Mouse (Mus musculus): ENCODE measurements around the gene Rbm17. TPM values are rescaled to one million over a fixed set of nuclear protein-coding genes. Genes with fewer than 3 reads are reported as not detected.
A peak's percentile ranks its signal among the peaks of the same experiment; 100 is the strongest.
"Not testable (repeated sequence)": the region's sequence is repeated elsewhere in the genome, so short reads cannot be mapped to it uniquely, and the experiment has no call there.

The Rbm17 gene
- polyA plus RNA-seq, 1 experiment from 2014 or later, result 76.9 TPM

- DNase-seq, result no peak
- no peak for ATAC-seq (ENCODE audit: low read depth)
- H3K27me3 ChIP-seq, result no peaks in the 10 kb centered on the region
- H3K9me3 ChIP-seq (replicated peaks), result no peaks in the 10 kb centered on the region
- no peak within 1 kb of the TSS for H3K4me2 ChIP-seq
- H3K27ac ChIP-seq, result no peak within 1 kb of the TSS
- no peak within 1 kb of the TSS for H3K4me3 ChIP-seq (replicated peaks)
- no peaks in the 10 kb centered on the region for H3K36me3 ChIP-seq
- no peak within 1 kb of the TSS for H3K9ac ChIP-seq
- 71% methylated on average over 5 of the region's 5 CpGs for WGBS (ENCODE audit: insufficient replicate concordance)
- H3K4me1 ChIP-seq (replicated peaks), result no peaks in the 10 kb centered on the region
These were observed 21.9 kb upstream of the Rbm17 start, which contains the start of gene Gm17490 for GRCm38 (mm10) chr2:11625890-11626289. Gene Gm17490, minus strand, starts transcription at chr2:11626264.

- ATAC-seq (ENCODE audit: low read depth), result no peak
- no peak for DNase-seq
- no peak overlapping the region for H3K4me2 ChIP-seq
- H3K9me3 ChIP-seq (replicated peaks), result no peaks in the 10 kb centered on the region
- H3K27ac ChIP-seq, result no peak overlapping the region
- no peak overlapping the region for H3K4me3 ChIP-seq (replicated peaks)
- no peaks in the 10 kb centered on the region for H3K36me3 ChIP-seq
- no peaks in the 10 kb centered on the region for H3K27me3 ChIP-seq
- no peak overlapping the region for H3K9ac ChIP-seq
- WGBS (ENCODE audit: insufficient replicate concordance), result 65% methylated on average over 2 of the region's 2 CpGs
- H3K4me1 ChIP-seq (replicated peaks), result no peaks in the 10 kb centered on the region
These were observed 19.8 kb upstream of the Rbm17 start for GRCm38 (mm10) chr2:11623726-11624125.

- Histone ChIP-seq H3K4me2 (no peak overlapping the region), H3K36me3 (no peaks in the 10 kb centered on the region), H3K9ac (no peak overlapping the region), H3K4me3 (replicated peaks) (no peak overlapping the region), H3K27ac (no peak overlapping the region), H3K4me1 (replicated peaks) (no peaks in the 10 kb centered on the region), H3K27me3 (no peaks in the 10 kb centered on the region), H3K9me3 (replicated peaks) (no peaks in the 10 kb centered on the region)
- DNase-seq (no peak), ATAC-seq (ENCODE audit: low read depth) (no peak)
- WGBS (ENCODE audit: insufficient replicate concordance), result 68% methylated on average over 8 of the region's 8 CpGs
These were observed 19.2 kb upstream of the Rbm17 start for GRCm38 (mm10) chr2:11623173-11623572.

- no peak for ATAC-seq (ENCODE audit: low read depth)
- H3K4me3 ChIP-seq (replicated peaks), result no peak overlapping the region
- 53% methylated on average over 2 of the region's 2 CpGs for WGBS (ENCODE audit: insufficient replicate concordance)
- no peak for DNase-seq
- no peaks in the 10 kb centered on the region for H3K36me3 ChIP-seq
- H3K9me3 ChIP-seq (replicated peaks), result no peaks in the 10 kb centered on the region
- no peak overlapping the region for H3K9ac ChIP-seq
- no peaks in the 10 kb centered on the region for H3K27me3 ChIP-seq
- no peak overlapping the region for H3K4me2 ChIP-seq
- no peak overlapping the region for H3K27ac ChIP-seq
- H3K4me1 ChIP-seq (replicated peaks), result no peaks in the 10 kb centered on the region
These were observed 15.6 kb upstream of the Rbm17 start for GRCm38 (mm10) chr2:11619598-11619997.

- WGBS (ENCODE audit: insufficient replicate concordance), result 66% methylated on average over 9 of the region's 9 CpGs
- Histone ChIP-seq H3K27me3 (no peaks in the 10 kb centered on the region), H3K36me3 (no peaks in the 10 kb centered on the region), H3K4me2 (no peak overlapping the region), H3K9ac (no peak overlapping the region), H3K4me1 (replicated peaks) (no peaks in the 10 kb centered on the region), H3K4me3 (replicated peaks) (no peak overlapping the region), H3K9me3 (replicated peaks) (no peaks in the 10 kb centered on the region), H3K27ac (no peak overlapping the region)
- ATAC-seq (ENCODE audit: low read depth) (no peak), DNase-seq (no peak)
These were observed 12.9 kb upstream of the Rbm17 start for GRCm38 (mm10) chr2:11616846-11617245.

GRCm38 (mm10) chr2:11612939-11613338, 9.0 kb upstream of the Rbm17 start:
- not testable (repeated sequence) for H3K9ac ChIP-seq; DNase-seq; H3K4me2 ChIP-seq; ATAC-seq (ENCODE audit: low read depth); H3K4me1 ChIP-seq (replicated peaks); H3K27ac ChIP-seq; H3K27me3 ChIP-seq; H3K36me3 ChIP-seq; H3K4me3 ChIP-seq (replicated peaks); H3K9me3 ChIP-seq (replicated peaks)
- WGBS (ENCODE audit: insufficient replicate concordance), result 67% methylated on average over 6 of the region's 6 CpGs

- WGBS (ENCODE audit: insufficient replicate concordance), result 59% methylated on average over 4 of the region's 4 CpGs
- H3K27me3 ChIP-seq; H3K9me3 ChIP-seq (replicated peaks); H3K4me3 ChIP-seq (replicated peaks); ATAC-seq (ENCODE audit: low read depth); H3K9ac ChIP-seq; H3K4me1 ChIP-seq (replicated peaks); H3K27ac ChIP-seq; H3K4me2 ChIP-seq; DNase-seq; H3K36me3 ChIP-seq: not testable (repeated sequence)
These were observed 2.8 kb upstream of the Rbm17 start for GRCm38 (mm10) chr2:11606718-11607117.

GRCm38 (mm10) chr2:11604911-11605310, 958 bp upstream of the Rbm17 start:
- H3K4me3 ChIP-seq (replicated peaks), result no peak overlapping the region
- H3K36me3 ChIP-seq, result peaks cover 11% of the 10 kb centered on the region
- H3K27me3 ChIP-seq, result no peaks in the 10 kb centered on the region
- H3K9me3 ChIP-seq (replicated peaks), result no peaks in the 10 kb centered on the region
- no peak for ATAC-seq (ENCODE audit: low read depth)
- no peak for DNase-seq
- no peak overlapping the region for H3K4me2 ChIP-seq
- no peak overlapping the region for H3K27ac ChIP-seq
- H3K9ac ChIP-seq, result no peak overlapping the region
- peaks cover 20% of the 10 kb centered on the region for H3K4me1 ChIP-seq (replicated peaks)

- Histone ChIP-seq H3K9ac (peak overlapping the region; percentile 91), H3K27me3 (no peaks in the 10 kb centered on the region), H3K4me2 (peak overlapping the region; percentile 87), H3K4me1 (replicated peaks) (peaks cover 20% of the 10 kb centered on the region), H3K9me3 (replicated peaks) (no peaks in the 10 kb centered on the region), H3K36me3 (peaks cover 30% of the 10 kb centered on the region), H3K4me3 (replicated peaks) (peak overlapping the region; percentile 93), H3K27ac (peak overlapping the region; percentile 44)
- peak; percentile 90 for DNase-seq
- ATAC-seq (ENCODE audit: low read depth), result peak; percentile 98
- WGBS (ENCODE audit: insufficient replicate concordance), result under 1% methylated on average over 71 of the region's 78 CpGs
These were observed 1.2 kb downstream of the Rbm17 start for GRCm38 (mm10) chr2:11602506-11603489.

GRCm38 (mm10) chr2:11601795-11602194, 2.2 kb downstream of the Rbm17 start:
- DNase-seq, result no peak
- Histone ChIP-seq H3K36me3 (peaks cover 40% of the 10 kb centered on the region), H3K4me1 (replicated peaks) (peaks cover 20% of the 10 kb centered on the region), H3K4me3 (replicated peaks) (peak overlapping the region; percentile 93), H3K9me3 (replicated peaks) (no peaks in the 10 kb centered on the region), H3K9ac (peak overlapping the region; percentile 91), H3K4me2 (peak overlapping the region; percentile 87), H3K27ac (no peak overlapping the region), H3K27me3 (no peaks in the 10 kb centered on the region)
- no peak for ATAC-seq (ENCODE audit: low read depth)
- 63% methylated on average over 6 of the region's 6 CpGs for WGBS (ENCODE audit: insufficient replicate concordance)

- Histone ChIP-seq H3K4me1 (replicated peaks) (peaks cover 20% of the 10 kb centered on the region), H3K4me3 (replicated peaks) (no peak overlapping the region), H3K27ac (no peak overlapping the region), H3K9ac (no peak overlapping the region), H3K27me3 (no peaks in the 10 kb centered on the region), H3K9me3 (replicated peaks) (no peaks in the 10 kb centered on the region), H3K36me3 (peaks cover 70% of the 10 kb centered on the region), H3K4me2 (no peak overlapping the region)
- 88% methylated on average over 7 of the region's 7 CpGs for WGBS (ENCODE audit: insufficient replicate concordance)
- no peak for ATAC-seq (ENCODE audit: low read depth)
- no peak for DNase-seq
These were observed 6.0 kb downstream of the Rbm17 start for GRCm38 (mm10) chr2:11597906-11598305.

- H3K9ac ChIP-seq, result no peak overlapping the region
- DNase-seq, result no peak
- H3K36me3 ChIP-seq, result peaks cover 82% of the 10 kb centered on the region
- no peak overlapping the region for H3K4me3 ChIP-seq (replicated peaks)
- WGBS (ENCODE audit: insufficient replicate concordance), result 73% methylated on average over 2 of the region's 2 CpGs
- no peaks in the 10 kb centered on the region for H3K9me3 ChIP-seq (replicated peaks)
- H3K27ac ChIP-seq, result no peak overlapping the region
- no peak overlapping the region for H3K4me2 ChIP-seq
- H3K27me3 ChIP-seq, result no peaks in the 10 kb centered on the region
- no peak for ATAC-seq (ENCODE audit: low read depth)
- peaks cover 12% of the 10 kb centered on the region for H3K4me1 ChIP-seq (replicated peaks)
These were observed 7.3 kb downstream of the Rbm17 start for GRCm38 (mm10) chr2:11596690-11597089.
